Mouse (Mus musculus) right cerebral cortex, postnatal 25 days (tissue): Measurements from ENCODE around the gene Gm20888.
"Not testable (repeated sequence)": the region's sequence is repeated elsewhere in the genome, so short reads cannot be mapped to it uniquely, and the experiment has no call there.

Experiments used
- DNase-seq: peaks from one replicate; pipeline ENCODE4 v3.0.0; 2022

The Gm20888 gene

DNA sequence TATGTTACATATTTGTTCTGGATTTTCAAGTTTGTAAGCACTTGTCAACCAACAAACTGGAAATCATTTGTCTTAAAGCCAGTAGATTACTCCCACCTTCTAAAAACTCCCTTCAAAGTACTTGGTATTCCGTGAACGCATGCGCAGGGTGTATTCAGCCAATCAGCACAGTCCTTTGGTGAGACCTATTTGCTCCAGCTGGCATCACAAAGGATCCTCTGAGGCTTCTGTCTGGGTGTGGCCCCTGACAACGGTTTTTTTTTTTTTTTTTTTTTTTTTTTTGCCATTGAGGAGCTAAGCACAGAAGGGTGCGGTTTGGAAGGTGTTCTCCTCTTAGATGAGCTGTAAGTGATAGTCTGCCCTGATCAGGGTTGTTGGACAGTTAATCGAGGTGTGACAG lies at the start of gene Gm20888:
Gene Gm20888 (plus strand): TSS at position 301 of the 400 bp plus-strand sequence.
- DNase-seq: not testable (repeated sequence)
